Mouse (Mus musculus): ENCODE data around the gene Elob. TPM values are rescaled to one million over a fixed set of nuclear protein-coding genes. Genes with fewer than 3 reads are reported as not detected.

The Elob gene
- total RNA-seq (2021), result 100 to 1,000 TPM; 381 to 387 TPM

GRCm38 (mm10) chr17:23829064-23829619 is at the start of gene Elob:
TSS of gene Elob (minus strand) at chr17:23829136.
- peak; percentile 73 to 76 for DNase-seq (ENCODE audit: extremely low spot score in 1 of 2, low spot score in 1 of 2)

- no peak for DNase-seq (ENCODE audit: extremely low spot score in 1 of 2, low spot score in 1 of 2)
Measured at GRCm38 (mm10) chr17:23877166-23877565, 48.2 kb upstream of the Elob start.

- DNase-seq (ENCODE audit: extremely low spot score in 1 of 2, low spot score in 1 of 2), result no peak
Measured at GRCm38 (mm10) chr17:23876741-23877140, 47.8 kb upstream of the Elob start.

- peak in 1 of 2 experiments; percentile 46 for DNase-seq (ENCODE audit: extremely low spot score in 1 of 2, low spot score in 1 of 2)
Measured at GRCm38 (mm10) chr17:23873884-23874856, 45.2 kb upstream of the Elob start.

GRCm38 (mm10) chr17:23868513-23868912 is 39.6 kb upstream of the Elob start:
- no peak for DNase-seq (ENCODE audit: extremely low spot score in 1 of 2, low spot score in 1 of 2)

GRCm38 (mm10) chr17:23867756-23868155 is 38.8 kb upstream of the Elob start, which contains the start of gene Prss21:
TSS of gene Prss21 (plus strand) at chr17:23868056.
- DNase-seq (ENCODE audit: extremely low spot score in 1 of 2, low spot score in 1 of 2), result no peak

GRCm38 (mm10) chr17:23862926-23863325 is 34.0 kb upstream of the Elob start:
- DNase-seq (ENCODE audit: extremely low spot score in 1 of 2, low spot score in 1 of 2), result no peak

GRCm38 (mm10) chr17:23857913-23858312 is 29.0 kb upstream of the Elob start:
- DNase-seq (ENCODE audit: extremely low spot score in 1 of 2, low spot score in 1 of 2), result no peak

GRCm38 (mm10) chr17:23857193-23857592 is 28.3 kb upstream of the Elob start:
- DNase-seq (ENCODE audit: extremely low spot score in 1 of 2, low spot score in 1 of 2), result no peak

- DNase-seq (ENCODE audit: extremely low spot score in 1 of 2, low spot score in 1 of 2), result no peak
Measured at GRCm38 (mm10) chr17:23854229-23854765, 25.4 kb upstream of the Elob start.

GRCm38 (mm10) chr17:23853292-23853691 is 24.4 kb upstream of the Elob start:
- DNase-seq (ENCODE audit: extremely low spot score in 1 of 2, low spot score in 1 of 2), result peak in 1 of 2 experiments; percentile 33

- DNase-seq (ENCODE audit: extremely low spot score in 1 of 2, low spot score in 1 of 2), result peak in 1 of 2 experiments; percentile 75
Measured at GRCm38 (mm10) chr17:23850853-23851749, 22.2 kb upstream of the Elob start.

GRCm38 (mm10) chr17:23850028-23850427 is 21.1 kb upstream of the Elob start:
- DNase-seq (ENCODE audit: extremely low spot score in 1 of 2, low spot score in 1 of 2), result no peak

- peak in 1 of 2 experiments; percentile 58 for DNase-seq (ENCODE audit: extremely low spot score in 1 of 2, low spot score in 1 of 2)
Measured at GRCm38 (mm10) chr17:23843812-23844273, 14.9 kb upstream of the Elob start, which contains the start of the genes Prss32 and Prss41. TSS of gene Prss32 (plus strand) at chr17:23843855. TSS of gene Prss41 (minus strand) at chr17:23844172.

GRCm38 (mm10) chr17:23843141-23843811 is 14.3 kb upstream of the Elob start:
- DNase-seq (ENCODE audit: extremely low spot score in 1 of 2, low spot score in 1 of 2), result no peak

- peak in 1 of 2 experiments; percentile 73 for DNase-seq (ENCODE audit: extremely low spot score in 1 of 2, low spot score in 1 of 2)
Measured at GRCm38 (mm10) chr17:23841145-23841544, 12.2 kb upstream of the Elob start.

- DNase-seq (ENCODE audit: extremely low spot score in 1 of 2, low spot score in 1 of 2), result no peak
Measured at GRCm38 (mm10) chr17:23836006-23836575, 7.2 kb upstream of the Elob start, which contains the start of gene Prss33. TSS of gene Prss33 (minus strand) at chr17:23836056.

- DNase-seq (ENCODE audit: extremely low spot score in 1 of 2, low spot score in 1 of 2), result no peak
Measured at GRCm38 (mm10) chr17:23831201-23831600, 2.3 kb upstream of the Elob start.
